Mouse (Mus musculus) stomach, embryonic 14.5 days (tissue): Measurements from ENCODE around the gene Ly6g. TPM values are rescaled to one million over a fixed set of nuclear protein-coding genes. Genes with fewer than 3 reads are reported as not detected.
"Not testable (repeated sequence)": the region's sequence is repeated elsewhere in the genome, so short reads cannot be mapped to it uniquely, and the experiment has no call there.

Experiments
- ATAC-seq: fragments of 200-750 bp; cut with Nextera tagmentation; 2 replicates; pipeline ENCODE4 v1.8.0; 2017; ENCODE audit warnings: low read depth, moderate TSS enrichment; ENCODE audit not compliant: insufficient number of reproducible peaks, insufficient read depth, low FRiP score
- H3K27ac ChIP-seq: fragments of 300-500 bp; sonication (generic); 2 replicates; pipeline ENCODE4 v1.5.1; 2014; ENCODE audit warnings: mild to moderate bottlenecking, low read length, moderate library complexity, mixed read lengths
- H3K27me3 ChIP-seq: fragments of 300-500 bp; sonication (generic); 2 replicates; pipeline ENCODE4 v1.6.1; 2014; ENCODE audit warnings: low read length, control low read depth, mixed read lengths; ENCODE audit not compliant: control insufficient read depth, insufficient read depth
- H3K36me3 ChIP-seq: fragments of 300-500 bp; sonication (generic); 2 replicates; pipeline ENCODE4 v1.6.1; 2014; ENCODE audit warnings: mild to moderate bottlenecking, control low read depth, low read length, moderate library complexity, mixed read lengths; ENCODE audit not compliant: control insufficient read depth, insufficient read depth
- H3K4me1 ChIP-seq: fragments of 300-500 bp; sonication (generic); 2 replicates; pipeline ENCODE4 v1.6.1; 2014; ENCODE audit warnings: low read length, control low read depth, mixed read lengths; ENCODE audit not compliant: control insufficient read depth, insufficient read depth
- H3K4me2 ChIP-seq: fragments of 300-500 bp; sonication (generic); replicated peaks from 2 replicates; pipeline ENCODE4 v1.6.1; 2014; ENCODE audit warnings: low read depth, low read length, control low read depth
- H3K4me3 ChIP-seq: fragments of 300-500 bp; sonication (generic); 2 replicates; pipeline ENCODE4 v1.5.1; 2014; ENCODE audit warnings: low read depth, low read length, control low read depth
- H3K9ac ChIP-seq: fragments of 300-500 bp; sonication (generic); replicated peaks from 2 replicates; pipeline ENCODE4 v1.6.1; 2014; ENCODE audit warnings: low read depth, mild to moderate bottlenecking, control low read depth, low read length, moderate library complexity, mixed read lengths
- H3K9me3 ChIP-seq: fragments of 300-500 bp; sonication (generic); 2 replicates; pipeline ENCODE4 v1.6.1; 2016; ENCODE audit warnings: low read depth, low read length, control low read depth; ENCODE audit not compliant: control insufficient read depth
- WGBS: fragments of 180-500 bp; shearing (Covaris S2); extraction: QIAGEN DNeasy Blood & Tissue Kit; methylation state at CpG from one replicate; pipeline ENCODE4 v1.1.7; 2014; 5-methylcytosine and 5-hydroxymethylcytosine counted together
- polyA plus RNA-seq: library from polyadenylated mRNA; unstranded; fragments of >200 nt; fragmentation: Nextera tagmentation; extraction: Ambion mirVana; gene quantifications from 2 replicates; pipeline ENCODE4 v1.2.1, GENCODE M21; 2014

The Ly6g gene
- not detected in 2 replicates for polyA plus RNA-seq

- no peak within 1 kb of the TSS for H3K4me2 ChIP-seq
- H3K36me3 ChIP-seq = no peaks in the 10 kb centered on the region
- H3K27me3 ChIP-seq = no peaks in the 10 kb centered on the region
- H3K27ac ChIP-seq = no peak within 1 kb of the TSS
- 91% methylated on average over 1 of the region's 1 CpGs for WGBS
- H3K4me3 ChIP-seq = no peak within 1 kb of the TSS
- no peak within 1 kb of the TSS for H3K9ac ChIP-seq
- no peaks in the 10 kb centered on the region for H3K9me3 ChIP-seq
- ATAC-seq = no peak
- H3K4me1 ChIP-seq = no peaks in the 10 kb centered on the region
These were observed at the start of gene Ly6g for GRCm38 (mm10) chr15:75154940-75155339. TSS of gene Ly6g (plus strand) at chr15:75155240.

- WGBS = 68% methylated on average over 1 of the region's 5 CpGs
These were observed 44.6 kb upstream of the Ly6g start for GRCm38 (mm10) chr15:75110424-75110823.

GRCm38 (mm10) chr15:75111861-75112630, 43.0 kb upstream of the Ly6g start, which contains the start of gene Ly6c2:
TSS of gene Ly6c2 (minus strand) at chr15:75111970.
- H3K27me3 ChIP-seq, H3K4me1 ChIP-seq, H3K4me2 ChIP-seq, H3K9ac ChIP-seq, H3K27ac ChIP-seq, H3K4me3 ChIP-seq, H3K36me3 ChIP-seq, ATAC-seq, H3K9me3 ChIP-seq: not testable (repeated sequence)
- 67% methylated on average over 1 of the region's 1 CpGs for WGBS

More at GRCm38 (mm10) chr15:75110424-75110823, 44.6 kb upstream of the Ly6g start:
- not testable (repeated sequence) for H3K9me3 ChIP-seq, H3K36me3 ChIP-seq, H3K4me2 ChIP-seq, ATAC-seq, H3K27me3 ChIP-seq, H3K9ac ChIP-seq, H3K4me3 ChIP-seq, H3K27ac ChIP-seq, H3K4me1 ChIP-seq

- Histone ChIP-seq H3K4me2 (no peak overlapping the region), H3K36me3 (no peaks in the 10 kb centered on the region), H3K9me3 (no peaks in the 10 kb centered on the region), H3K4me1 (no peaks in the 10 kb centered on the region), H3K27me3 (no peaks in the 10 kb centered on the region), H3K27ac (no peak overlapping the region), H3K4me3 (no peak overlapping the region), H3K9ac (no peak overlapping the region)
- WGBS = 86% methylated on average over 2 of the region's 2 CpGs
- ATAC-seq = no peak
These were observed 38.5 kb upstream of the Ly6g start for GRCm38 (mm10) chr15:75116525-75116924.

- ATAC-seq, H3K9me3 ChIP-seq, H3K4me2 ChIP-seq, H3K36me3 ChIP-seq, H3K27me3 ChIP-seq, H3K4me1 ChIP-seq, H3K27ac ChIP-seq, H3K4me3 ChIP-seq, H3K9ac ChIP-seq: not testable (repeated sequence)
- WGBS = 86% methylated on average over 5 of the region's 5 CpGs
These were observed 37.6 kb upstream of the Ly6g start for GRCm38 (mm10) chr15:75117481-75117880.

- not testable (repeated sequence) for H3K4me1 ChIP-seq, H3K9me3 ChIP-seq, H3K36me3 ChIP-seq, ATAC-seq, H3K4me3 ChIP-seq, H3K9ac ChIP-seq, H3K4me2 ChIP-seq, H3K27ac ChIP-seq, H3K27me3 ChIP-seq
- WGBS = 21% methylated on average over 5 of the region's 7 CpGs
These were observed 36.3 kb upstream of the Ly6g start for GRCm38 (mm10) chr15:75118742-75119141.

- 21% methylated on average over 2 of the region's 2 CpGs for WGBS
- no peak overlapping the region for H3K4me3 ChIP-seq
- no peak for ATAC-seq
These were observed 35.0 kb upstream of the Ly6g start for GRCm38 (mm10) chr15:75120066-75120465.

GRCm38 (mm10) chr15:75132346-75132745, 22.7 kb upstream of the Ly6g start:
- H3K4me1 ChIP-seq, ATAC-seq: not testable (repeated sequence)
- 76% methylated on average over 2 of the region's 2 CpGs for WGBS

More at GRCm38 (mm10) chr15:75120066-75120465, 35.0 kb upstream of the Ly6g start:
- Histone ChIP-seq H3K27me3 (no peaks in the 10 kb centered on the region), H3K4me2 (no peak overlapping the region), H3K4me1 (no peaks in the 10 kb centered on the region), H3K9ac (no peak overlapping the region), H3K9me3 (no peaks in the 10 kb centered on the region), H3K27ac (no peak overlapping the region), H3K36me3 (no peaks in the 10 kb centered on the region)

More at GRCm38 (mm10) chr15:75132346-75132745, 22.7 kb upstream of the Ly6g start:
- not testable (repeated sequence) for H3K9ac ChIP-seq, H3K27ac ChIP-seq, H3K36me3 ChIP-seq, H3K9me3 ChIP-seq, H3K4me3 ChIP-seq, H3K4me2 ChIP-seq, H3K27me3 ChIP-seq
